Mouse (Mus musculus) urinary bladder, postnatal 4 days (tissue): Measurements from ENCODE around the gene Tollip.
"Not testable (repeated sequence)": the region's sequence is repeated elsewhere in the genome, so short reads cannot be mapped to it uniquely, and the experiment has no call there.

Experiments used
- DNase-seq, 2 experiments: peaks; one replicate each; pipeline ENCODE4 v3.0.0; 2021 to 2022; ENCODE audit warnings: low spot score in 2 of 2

Gene Tollip

DNA sequence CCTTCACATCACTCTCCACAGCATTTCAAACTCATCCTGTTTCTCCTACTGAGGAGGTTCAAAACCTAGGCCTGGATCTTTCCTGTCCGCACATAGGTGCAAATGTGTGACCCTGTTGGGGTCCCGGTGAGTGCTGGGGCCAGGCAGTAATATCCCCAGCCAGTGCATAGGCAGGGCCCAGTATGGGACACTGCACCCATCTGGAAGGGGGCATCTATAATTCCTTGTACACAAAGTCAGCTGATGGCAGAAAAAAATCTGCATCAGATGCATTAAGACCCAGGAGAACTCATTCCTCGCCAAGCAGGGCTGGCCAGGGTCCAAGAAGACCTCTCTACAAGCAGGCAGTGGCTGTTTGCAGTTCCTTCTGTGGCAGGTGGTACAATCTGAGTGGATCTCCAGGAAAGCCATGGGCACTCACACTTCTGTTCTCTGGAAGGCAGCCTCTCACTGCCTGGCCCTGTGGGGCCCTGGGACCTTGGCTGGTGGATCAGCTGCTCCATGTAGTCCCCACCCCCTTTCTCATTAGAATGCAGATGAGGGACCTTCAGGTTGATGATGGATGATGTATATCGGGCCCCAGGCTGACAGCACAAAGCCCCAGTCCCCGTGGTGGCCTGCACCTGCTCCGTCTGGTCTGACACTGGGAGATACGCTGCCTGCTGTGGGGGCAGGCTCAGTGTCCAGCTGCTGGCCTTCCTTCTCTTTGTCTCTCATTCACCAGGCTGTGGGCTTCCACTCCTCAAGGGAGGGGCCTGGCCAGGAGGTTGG lies 16.0 kb upstream of the Tollip start:
- no peak for DNase-seq

DNA sequence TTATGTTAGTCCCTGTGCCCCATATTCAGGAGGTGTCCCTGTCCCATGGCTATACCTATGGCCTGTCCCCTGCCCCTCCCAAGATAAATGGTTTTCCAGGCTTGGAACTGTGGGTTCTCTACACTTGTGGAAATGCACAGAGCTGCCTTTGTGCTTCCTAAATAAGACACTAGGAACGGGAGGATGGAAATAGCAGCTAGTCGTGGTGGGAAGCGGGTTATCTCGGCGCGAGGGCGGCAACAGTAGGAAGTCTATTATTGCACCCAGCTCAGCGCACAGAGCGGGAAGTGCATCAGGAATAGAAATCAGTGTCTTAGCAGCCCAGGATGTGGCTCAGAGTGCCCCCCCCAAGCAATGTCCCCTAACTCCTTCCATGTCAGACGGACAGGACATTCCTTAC lies 10.3 kb upstream of the Tollip start:
- no peak for DNase-seq

DNA sequence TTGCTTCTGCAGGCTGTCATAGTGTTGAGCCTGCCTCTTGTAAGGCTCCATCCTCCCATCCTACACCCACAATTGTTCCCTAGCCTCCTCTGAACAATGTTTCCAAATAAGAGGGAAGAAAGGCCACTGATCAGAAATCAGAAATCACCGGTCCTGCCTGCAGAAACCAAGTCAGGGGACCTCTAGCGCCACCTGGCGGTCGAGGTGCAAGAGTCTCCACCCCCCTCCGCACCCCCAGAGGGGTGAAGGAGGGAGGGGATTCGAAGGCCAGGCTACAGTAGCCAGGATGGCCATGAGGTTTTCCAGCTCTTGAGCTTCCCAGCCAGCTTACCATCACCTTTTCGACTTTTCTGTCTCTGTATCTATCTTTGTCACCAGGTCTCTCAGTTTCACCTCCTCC lies 6.6 kb upstream of the Tollip start:
- peak; percentile 32 to 85 for DNase-seq

GRCm38 (mm10) chr7:141924121-141924520 lies 5.8 kb upstream of the Tollip start:
- not testable (repeated sequence) for DNase-seq

- no peak for DNase-seq
Observed at GRCm38 (mm10) chr7:141911305-141911704, 7.0 kb downstream of the Tollip start.

GRCm38 (mm10) chr7:141908591-141908990 lies 9.7 kb downstream of the Tollip start:
- no peak for DNase-seq

- DNase-seq: no peak
Observed at GRCm38 (mm10) chr7:141902791-141903190, 15.5 kb downstream of the Tollip start.

- peak; percentile 99 to 100 for DNase-seq
Observed at GRCm38 (mm10) chr7:141902269-141902729, 16.0 kb downstream of the Tollip start.

DNA sequence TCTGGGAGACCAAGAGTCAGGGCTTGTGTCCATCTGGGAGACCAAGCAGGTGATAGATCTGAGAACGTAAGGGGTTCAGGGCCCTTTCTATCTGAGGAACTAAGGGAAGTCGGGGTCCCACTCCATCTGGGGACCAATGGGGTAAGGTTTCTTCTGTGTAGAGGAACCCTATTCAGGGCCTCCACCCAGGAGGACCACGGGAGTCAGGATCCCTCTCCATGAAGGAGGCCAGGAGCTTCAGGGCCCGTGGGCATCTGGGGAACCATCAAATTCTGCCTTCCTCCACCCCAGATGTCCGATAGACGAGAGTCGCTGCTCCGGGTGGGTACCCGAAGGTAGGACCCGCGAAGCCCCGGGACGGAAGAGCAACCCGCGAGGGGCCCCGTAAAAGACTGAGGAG lies 16.5 kb downstream of the Tollip start:
- DNase-seq: no peak

- no peak for DNase-seq
Observed at GRCm38 (mm10) chr7:141892151-141892550, 26.2 kb downstream of the Tollip start.

- DNase-seq: no peak
Observed at GRCm38 (mm10) chr7:141878813-141879212, 39.5 kb downstream of the Tollip start.

DNA sequence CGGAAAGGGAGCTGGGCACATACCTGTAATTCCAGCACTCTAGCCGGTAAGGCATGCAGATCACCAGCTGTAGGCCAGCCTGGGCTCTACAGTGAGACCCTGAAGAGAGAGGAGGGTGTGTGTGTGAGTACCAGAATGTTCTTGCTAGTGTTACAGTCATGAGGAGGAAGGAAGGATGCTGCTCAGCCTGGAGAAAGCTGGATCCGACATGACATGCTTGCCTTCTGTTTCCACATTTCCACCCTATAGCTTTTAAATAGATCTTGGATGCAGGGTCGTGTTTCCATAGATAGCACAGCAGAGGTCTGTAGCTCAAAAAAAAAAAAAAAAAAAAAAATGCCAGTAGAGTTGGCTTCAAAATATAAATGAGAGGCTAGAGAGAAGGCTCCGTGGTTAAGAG lies 43.4 kb downstream of the Tollip start:
- no peak for DNase-seq

- no peak for DNase-seq
Observed at GRCm38 (mm10) chr7:141870553-141870952, 47.8 kb downstream of the Tollip start.

- DNase-seq: no peak
Observed at GRCm38 (mm10) chr7:141869644-141870043, 48.7 kb downstream of the Tollip start.

- no peak for DNase-seq
Observed at GRCm38 (mm10) chr7:141861046-141861445, 57.3 kb downstream of the Tollip start.

GRCm38 (mm10) chr7:141840354-141840753 lies 78.0 kb downstream of the Tollip start:
- DNase-seq: no peak

DNA sequence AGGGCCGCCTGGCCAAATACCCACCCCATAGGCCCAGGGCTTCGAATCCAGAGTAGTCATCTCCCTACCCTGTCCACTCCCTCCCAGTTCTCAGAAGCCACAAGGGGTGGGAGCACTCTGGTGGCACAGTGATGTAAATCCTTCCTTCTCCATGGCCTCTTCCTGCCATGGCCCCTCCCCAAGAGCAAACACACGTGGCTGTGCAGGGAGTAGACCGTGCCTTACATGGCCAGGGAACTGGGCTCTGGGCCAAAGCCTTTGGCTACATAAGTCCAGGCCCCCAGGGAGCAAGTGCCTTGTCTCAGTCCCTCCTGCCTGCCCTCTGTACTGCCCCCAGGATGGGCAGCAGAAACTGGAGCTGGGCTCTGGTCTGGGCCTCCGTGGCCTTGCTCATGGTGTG lies 79.5 kb downstream of the Tollip start, which contains the start of gene Muc5b:
Gene Muc5b (plus strand): TSS at position 292 of the 400 bp plus-strand sequence.
- no peak for DNase-seq

GRCm38 (mm10) chr7:141836423-141836822 lies 81.9 kb downstream of the Tollip start:
- no peak for DNase-seq

- no peak for DNase-seq
Observed at GRCm38 (mm10) chr7:141835941-141836340, 82.4 kb downstream of the Tollip start.
